Mouse (Mus musculus) liver, adult 2 months (tissue): ENCODE data around the gene Vldlr. TPM values are rescaled to one million over a fixed set of nuclear protein-coding genes. Genes with fewer than 3 reads are reported as not detected.
A peak's percentile ranks its signal among the peaks of the same experiment; 100 is the strongest.

Experiments used
- DNase-seq: peaks from one replicate; pipeline ENCODE4 v3.0.0-alpha.2; 2011; ENCODE audit warnings: low read depth, low spot score; ENCODE audit errors: extremely low read depth
- H3K27ac ChIP-seq: fragments of 200-500 bp; replicated peaks from 2 replicates; pipeline ENCODE4 v1.5.1; 2012; ENCODE audit warnings: low read depth, mild to moderate bottlenecking, control low read depth, inconsistent platforms, low read length; ENCODE audit not compliant: insufficient read depth
- H3K27me3 ChIP-seq: fragments of 200-500 bp; 2 replicates; pipeline ENCODE4 v1.6.1; 2012; ENCODE audit warnings: mild to moderate bottlenecking, moderate library complexity, low read length, inconsistent platforms; ENCODE audit not compliant: control insufficient read depth, insufficient read depth
- H3K36me3 ChIP-seq: fragments of 200-500 bp; 2 replicates; pipeline ENCODE4 v1.6.1; 2012; ENCODE audit warnings: low read length, inconsistent platforms; ENCODE audit not compliant: control insufficient read depth, insufficient read depth
- H3K4me1 ChIP-seq: fragments of 200-500 bp; 2 replicates; pipeline ENCODE4 v1.6.1; 2011; ENCODE audit warnings: low read length; ENCODE audit not compliant: control insufficient read depth, insufficient read depth
- H3K4me3 ChIP-seq: fragments of 200-500 bp; 2 replicates; pipeline ENCODE4 v1.5.1; 2011; ENCODE audit warnings: low read depth, mild to moderate bottlenecking, control low read depth, low read length, moderate library complexity; ENCODE audit not compliant: insufficient read depth
- H3K79me2 ChIP-seq: fragments of 200-500 bp; 2 replicates; pipeline ENCODE4 v1.6.1; 2012; ENCODE audit warnings: inconsistent platforms, mild to moderate bottlenecking, low read length, moderate library complexity; ENCODE audit not compliant: control insufficient read depth, insufficient read depth
- H3K9ac ChIP-seq: fragments of 200-500 bp; 2 replicates; pipeline ENCODE4 v1.6.1; 2012; ENCODE audit warnings: low read depth, mild to moderate bottlenecking, control low read depth, inconsistent platforms, low read length
- CTCF ChIP-seq: fragments of 200-500 bp; IDR thresholded peaks from 2 replicates; pipeline ENCODE4 v1.5.1; 2011; ENCODE audit warnings: low read depth, low read length, control low read depth
- POLR2A ChIP-seq: fragments of 200-500 bp; IDR thresholded peaks from 2 replicates; pipeline ENCODE4 v1.6.1; 2011; ENCODE audit warnings: low read length, control low read depth; ENCODE audit not compliant: insufficient read depth; ENCODE audit errors: extremely low read depth
- WGBS: fragments of 180-500 bp; shearing (Covaris S2); methylation state at CpG from one replicate; pipeline ENCODE4 v1.1.7; 2018; 5-methylcytosine and 5-hydroxymethylcytosine counted together
- polyA plus RNA-seq: library from polyadenylated mRNA; depleted of rRNA; stranded (reverse); fragments of >200 nt; gene quantifications from 2 replicates; pipeline ENCODE4 v1.2.3, GENCODE M21; 2012
- total RNA-seq: library from RNA; depleted of rRNA; stranded (reverse); fragments of >200 nt; gene quantifications from 2 replicates; pipeline ENCODE4 v1.2.3, GENCODE M21; 2014

Vldlr gene
- total and polyA plus RNA-seq, 2 experiments: 3.8 to 5.2 TPM

- H3K27ac ChIP-seq: no peak overlapping the region
- H3K9ac ChIP-seq: peak overlapping the region; percentile 12; the same call in 1 of the 2 replicates
- peak overlapping the region; percentile 40; the same call in 1 of the 2 replicates for H3K4me3 ChIP-seq
Measured at GRCm38 (mm10) chr19:27216767-27217403, 601 bp downstream of the Vldlr start.

GRCm38 (mm10) chr19:27217404-27217940 is 1.2 kb downstream of the Vldlr start:
- Histone ChIP-seq H3K79me2 (no peaks in the 10 kb centered on the region), H3K4me1 (peaks cover 9% of the 10 kb centered on the region; the same call in 1 of the 2 replicates), H3K27me3 (peaks cover 15% of the 10 kb centered on the region), H3K9ac (peak overlapping the region; percentile 12; the same call in 1 of the 2 replicates), H3K4me3 (peak overlapping the region; percentile 40; the same call in 1 of the 2 replicates), H3K36me3 (no peaks in the 10 kb centered on the region), H3K27ac (no peak overlapping the region)
- under 1% methylated on average over 48 of the region's 52 CpGs for WGBS
- TF ChIP-seq CTCF (no peak), POLR2A (no peak)
- no peak for DNase-seq

More at GRCm38 (mm10) chr19:27216767-27217403, 601 bp downstream of the Vldlr start:
- WGBS: under 1% methylated on average over 60 of the region's 62 CpGs
- peaks cover 9% of the 10 kb centered on the region; the same call in 1 of the 2 replicates for H3K4me1 ChIP-seq
- peaks cover 15% of the 10 kb centered on the region for H3K27me3 ChIP-seq
- no peak for TF ChIP-seq POLR2A
- peak; percentile 29; the same call in 1 of the 2 replicates for TF ChIP-seq CTCF
- peak; percentile 23 for DNase-seq
- no peaks in the 10 kb centered on the region for H3K79me2 ChIP-seq
- H3K36me3 ChIP-seq: no peaks in the 10 kb centered on the region

GRCm38 (mm10) chr19:27217941-27218411 is 1.7 kb downstream of the Vldlr start:
- peak; percentile 9 for DNase-seq
- peak overlapping the region; percentile 26; the same call in 1 of the 2 replicates for H3K9ac ChIP-seq
- WGBS: under 1% methylated on average over 32 of the region's 32 CpGs

GRCm38 (mm10) chr19:27218561-27219262 is 2.4 kb downstream of the Vldlr start:
- Histone ChIP-seq H3K4me3 (peak overlapping the region; percentile 51; the same call in 1 of the 2 replicates), H3K79me2 (no peaks in the 10 kb centered on the region), H3K36me3 (no peaks in the 10 kb centered on the region), H3K27ac (no peak overlapping the region), H3K4me1 (peaks cover 9% of the 10 kb centered on the region; the same call in 1 of the 2 replicates), H3K9ac (peak overlapping the region; percentile 55), H3K27me3 (peaks cover 15% of the 10 kb centered on the region)
- peak; percentile 79 for DNase-seq
- under 1% methylated on average over 30 of the region's 30 CpGs for WGBS
- no peak for TF ChIP-seq CTCF

More at GRCm38 (mm10) chr19:27217941-27218411, 1.7 kb downstream of the Vldlr start:
- TF ChIP-seq CTCF (no peak), POLR2A (no peak)
- H3K79me2 ChIP-seq: no peaks in the 10 kb centered on the region
- peaks cover 15% of the 10 kb centered on the region for H3K27me3 ChIP-seq
- no peak overlapping the region for H3K27ac ChIP-seq
- H3K4me1 ChIP-seq: peaks cover 9% of the 10 kb centered on the region; the same call in 1 of the 2 replicates
- peak overlapping the region; percentile 40; the same call in 1 of the 2 replicates for H3K4me3 ChIP-seq
- H3K36me3 ChIP-seq: no peaks in the 10 kb centered on the region

GRCm38 (mm10) chr19:27219586-27219985 is 3.3 kb downstream of the Vldlr start:
- H3K27ac ChIP-seq: no peak overlapping the region
- no peak overlapping the region for H3K9ac ChIP-seq

More at GRCm38 (mm10) chr19:27219586-27219985, 3.3 kb downstream of the Vldlr start:
- peaks cover 15% of the 10 kb centered on the region for H3K27me3 ChIP-seq
- peaks cover 9% of the 10 kb centered on the region; the same call in 1 of the 2 replicates for H3K4me1 ChIP-seq
- no peaks in the 10 kb centered on the region for H3K36me3 ChIP-seq
- no peak overlapping the region for H3K4me3 ChIP-seq
- H3K79me2 ChIP-seq: no peaks in the 10 kb centered on the region
- peak; percentile 29 for DNase-seq
- TF ChIP-seq CTCF (no peak), POLR2A (no peak)
